Mouse (Mus musculus): ENCODE measurements around the gene Map3k13.

- TF ChIP-seq EP300 (IDR thresholded peaks at IDR 0.05; ENCODE audit: insufficient read depth, low read depth, low read length) (no peak), POLR2A (IDR thresholded peaks at IDR 0.05; ENCODE audit: insufficient read depth, low read depth, low read length) (no peak)
These were observed 3.7 kb upstream of the Map3k13 start for GRCm38 (mm10) chr16:21790469-21790868.
